Mouse (Mus musculus) kidney, adult 11 months (tissue): ENCODE data around the gene Slitrk2.

ENCODE experiments used
- DNase-seq: peaks from one replicate; pipeline ENCODE4 v3.0.0; 2022

The Slitrk2 gene

DNA sequence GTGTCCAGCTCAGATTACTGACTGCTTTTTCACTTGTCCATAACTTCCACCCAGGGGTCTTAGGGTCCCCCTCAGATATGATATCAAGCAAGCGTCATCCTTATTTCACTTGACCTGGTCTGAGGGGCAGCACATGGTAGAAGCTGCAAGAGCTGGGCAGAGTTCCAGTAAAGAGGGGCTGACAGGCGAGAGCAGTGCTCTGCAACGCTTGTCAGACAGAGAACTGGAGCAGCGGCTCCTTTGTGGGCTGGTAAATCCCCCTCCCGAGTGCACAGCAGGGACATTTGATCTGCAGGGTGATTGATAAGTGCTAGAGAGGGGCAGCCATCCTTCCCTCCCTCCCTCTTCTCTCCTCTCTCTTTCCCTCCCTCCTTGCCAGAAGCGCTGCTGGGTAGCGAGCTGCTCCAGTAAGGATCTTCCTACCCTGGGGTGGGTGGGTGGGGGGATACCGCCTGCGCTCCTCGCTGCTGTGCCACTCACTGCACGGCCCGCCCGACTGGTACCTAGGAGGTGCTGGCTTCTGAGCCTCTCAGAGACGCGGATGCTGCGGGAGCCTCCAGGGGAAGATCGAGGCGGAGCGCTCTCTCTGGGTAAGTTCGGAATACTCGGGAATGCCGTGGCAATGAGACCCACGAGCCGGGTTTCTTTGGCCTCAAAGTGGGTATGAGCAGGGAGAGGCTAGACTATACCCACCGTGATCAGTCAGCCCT lies at the start of gene Slitrk2:
Slitrk2 (plus strand) TSS at position 408 of the 710 bp plus-strand sequence.
- no peak for DNase-seq

DNA sequence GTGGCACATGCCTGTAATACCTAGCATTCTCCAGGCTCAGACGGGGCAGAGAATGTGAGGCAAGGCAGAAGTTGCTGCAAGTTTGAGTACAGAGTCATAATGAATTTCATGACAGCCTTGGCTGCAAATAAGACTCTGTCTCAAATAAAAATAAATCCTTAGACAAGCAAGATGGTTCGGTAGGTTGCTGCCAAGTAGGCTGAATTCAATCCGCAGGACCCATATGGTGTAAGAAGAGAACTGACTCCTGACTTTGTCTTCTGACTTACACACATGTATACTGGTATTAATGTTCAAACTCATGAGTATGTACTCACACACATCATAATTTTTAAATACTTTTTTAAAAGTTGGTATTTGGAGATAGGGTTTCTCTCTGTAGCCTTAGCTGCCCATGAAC lies 43.6 kb upstream of the Slitrk2 start:
- no peak for DNase-seq

DNA sequence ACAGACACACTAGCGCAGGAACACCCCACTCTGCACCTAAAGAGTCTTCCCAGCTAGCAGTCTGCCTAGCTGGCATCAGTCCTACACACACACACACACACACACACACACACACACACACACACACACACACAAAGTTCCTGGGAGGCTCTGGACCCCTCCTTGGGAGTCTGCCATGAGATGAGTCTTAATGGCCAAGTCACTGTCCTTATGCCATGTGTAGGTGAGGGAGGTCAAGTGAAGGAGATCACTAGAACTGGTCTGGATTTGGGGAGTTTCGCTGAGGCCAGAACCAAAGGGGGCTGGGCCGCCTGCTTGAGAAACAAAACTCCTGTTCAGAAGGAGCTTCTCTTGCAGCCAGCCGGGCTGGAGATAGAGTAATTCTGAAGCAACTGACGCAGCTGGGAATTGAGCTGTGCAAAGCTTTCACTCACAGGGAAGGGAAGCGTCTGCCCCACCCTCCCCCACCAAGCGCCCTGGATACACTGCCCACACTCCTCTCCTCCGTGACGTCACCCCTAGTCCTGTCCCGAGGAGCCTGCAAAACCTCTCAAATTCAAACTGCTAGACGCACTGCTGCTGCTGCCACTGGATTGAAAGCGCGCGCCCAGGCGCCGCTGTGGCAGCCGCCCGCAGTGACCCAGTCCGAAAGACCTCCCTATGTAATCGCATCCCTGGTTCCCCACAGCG lies 3.5 kb downstream of the Slitrk2 start:
- DNase-seq: no peak

DNA sequence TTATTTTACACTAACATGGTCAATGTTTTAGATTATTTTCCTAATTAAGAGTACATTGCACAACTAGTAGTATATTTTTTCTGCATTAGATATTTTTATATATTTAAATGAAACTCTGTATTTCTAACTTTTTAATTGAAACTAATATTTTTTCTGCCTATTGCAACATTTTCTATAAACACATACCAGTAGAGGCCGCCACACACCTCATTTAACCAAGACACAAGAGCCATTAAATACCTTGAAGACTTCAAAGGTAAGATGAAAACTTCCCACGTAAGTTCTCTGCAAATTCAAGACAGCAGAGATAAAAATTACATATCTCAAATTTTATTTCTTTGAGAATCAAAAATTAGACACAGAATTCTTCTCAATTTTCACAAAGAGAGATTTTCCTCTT lies 8.2 kb downstream of the Slitrk2 start:
- no peak for DNase-seq

DNA sequence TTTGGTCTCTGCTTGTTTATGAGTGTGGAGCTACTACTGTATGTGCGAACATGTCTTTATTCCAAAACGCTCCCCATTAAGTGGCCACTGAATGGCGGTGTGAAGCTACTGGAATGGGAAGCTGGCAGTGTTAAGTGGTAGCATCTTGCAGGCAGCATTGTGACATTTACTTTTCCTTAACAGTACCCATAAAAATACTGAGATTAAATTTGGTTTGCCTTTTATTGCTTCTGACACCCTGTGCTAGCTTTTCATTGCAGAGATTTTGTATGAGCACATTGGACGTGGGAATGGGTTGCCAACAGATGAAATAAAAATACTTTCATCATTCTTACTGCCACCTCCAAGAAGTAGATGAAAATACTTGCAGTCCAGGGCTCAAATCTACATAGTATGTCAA lies 27.8 kb downstream of the Slitrk2 start:
- DNase-seq: no peak

DNA sequence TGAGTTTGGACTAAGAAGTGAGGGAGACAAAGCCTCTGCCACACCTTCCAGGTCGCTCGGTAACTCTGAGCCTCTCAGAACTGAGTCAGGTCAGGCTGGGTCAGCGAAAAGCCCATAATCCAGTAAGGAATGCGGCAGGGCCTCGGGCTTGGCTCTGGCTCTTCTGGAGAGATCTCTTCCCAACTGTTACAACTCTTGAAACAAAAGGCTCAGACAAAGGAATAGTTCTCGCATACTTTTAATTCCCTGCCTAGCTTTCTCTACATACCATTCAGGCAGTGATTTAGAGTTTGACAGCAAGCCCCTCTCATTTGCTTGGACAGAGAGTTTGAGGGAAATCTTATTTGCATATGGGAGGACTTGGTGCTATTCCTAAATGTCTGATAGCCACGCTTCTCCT lies 29.5 kb downstream of the Slitrk2 start:
- DNase-seq: no peak
